Mouse (Mus musculus): Measurements from ENCODE around the gene Plcb4.
"Not testable (repeated sequence)": the region's sequence is repeated elsewhere in the genome, so short reads cannot be mapped to it uniquely, and the experiment has no call there.

Plcb4 gene

GRCm38 (mm10) chr2:135891686-135892085, 232.9 kb downstream of the Plcb4 start:
- DNase-seq (ENCODE audit: low read depth) = no peak

DNA sequence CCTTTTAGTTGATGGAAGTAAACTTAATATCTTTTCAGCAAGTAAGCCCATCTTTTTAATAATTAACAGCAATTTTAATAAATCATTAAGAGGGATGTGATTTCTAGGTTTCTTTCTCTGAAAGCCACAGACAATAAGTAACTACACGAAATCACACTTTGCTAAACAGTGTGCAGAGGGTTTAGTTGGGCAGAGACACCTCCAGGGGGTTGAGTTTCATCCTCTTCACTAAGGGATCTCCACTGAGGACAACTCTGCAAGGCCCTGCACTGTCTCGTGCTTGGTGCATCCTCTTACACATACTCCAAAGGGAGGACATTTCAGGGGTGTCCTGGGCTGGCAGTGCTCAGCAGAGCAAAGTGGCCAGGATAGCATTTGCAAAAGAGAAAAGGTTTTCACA, 235.8 kb downstream of the Plcb4 start:
- DNase-seq (ENCODE audit: low read depth) = no peak

DNA sequence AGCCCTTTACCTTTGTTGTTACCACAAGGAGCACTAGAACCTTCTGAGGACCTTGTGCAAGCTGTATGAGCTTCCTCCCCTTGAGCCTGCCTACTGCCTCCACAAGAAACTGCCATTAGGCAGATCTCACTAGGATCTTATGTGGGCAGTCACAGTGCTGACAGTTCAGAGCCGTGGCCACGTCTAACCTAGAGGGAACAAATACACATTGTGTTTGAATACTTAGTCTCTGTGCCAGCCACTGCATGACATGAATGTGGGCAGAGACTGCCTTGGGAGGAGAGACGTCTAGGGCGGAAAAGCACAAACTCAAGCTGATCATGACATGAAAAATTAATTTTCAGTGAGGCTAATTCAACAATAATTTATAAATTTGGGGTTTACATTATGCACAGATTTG, 239.2 kb downstream of the Plcb4 start:
- DNase-seq (ENCODE audit: low read depth) = no peak

DNA sequence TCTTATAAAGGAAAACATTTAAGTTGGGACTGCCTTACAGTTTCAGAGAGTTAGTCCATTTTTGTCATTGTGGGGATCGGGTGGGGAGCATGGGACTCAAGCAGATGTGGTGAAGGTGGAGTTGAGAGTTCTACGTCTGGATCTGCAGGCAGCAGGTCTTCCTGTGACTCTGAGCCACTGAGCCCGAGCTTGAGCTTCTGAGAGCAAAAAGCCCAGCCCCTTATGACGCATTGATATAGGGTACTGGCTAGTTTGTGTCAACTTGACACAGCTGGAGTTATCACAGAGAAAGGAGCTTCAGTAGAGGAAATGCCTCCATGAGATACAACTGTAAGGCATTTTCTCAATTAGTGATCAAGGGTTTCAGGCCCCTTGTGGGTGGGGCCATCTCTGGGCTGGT, 241.1 kb downstream of the Plcb4 start:
- DNase-seq (ENCODE audit: low read depth) = not testable (repeated sequence)

- DNase-seq (ENCODE audit: low read depth) = no peak
Observed at GRCm38 (mm10) chr2:135901015-135901414, 242.2 kb downstream of the Plcb4 start.

GRCm38 (mm10) chr2:135904262-135904661, 245.5 kb downstream of the Plcb4 start:
- DNase-seq (ENCODE audit: low read depth) = no peak

- no peak for DNase-seq (ENCODE audit: low read depth)
Observed at GRCm38 (mm10) chr2:135904791-135905190, 246.0 kb downstream of the Plcb4 start.

DNA sequence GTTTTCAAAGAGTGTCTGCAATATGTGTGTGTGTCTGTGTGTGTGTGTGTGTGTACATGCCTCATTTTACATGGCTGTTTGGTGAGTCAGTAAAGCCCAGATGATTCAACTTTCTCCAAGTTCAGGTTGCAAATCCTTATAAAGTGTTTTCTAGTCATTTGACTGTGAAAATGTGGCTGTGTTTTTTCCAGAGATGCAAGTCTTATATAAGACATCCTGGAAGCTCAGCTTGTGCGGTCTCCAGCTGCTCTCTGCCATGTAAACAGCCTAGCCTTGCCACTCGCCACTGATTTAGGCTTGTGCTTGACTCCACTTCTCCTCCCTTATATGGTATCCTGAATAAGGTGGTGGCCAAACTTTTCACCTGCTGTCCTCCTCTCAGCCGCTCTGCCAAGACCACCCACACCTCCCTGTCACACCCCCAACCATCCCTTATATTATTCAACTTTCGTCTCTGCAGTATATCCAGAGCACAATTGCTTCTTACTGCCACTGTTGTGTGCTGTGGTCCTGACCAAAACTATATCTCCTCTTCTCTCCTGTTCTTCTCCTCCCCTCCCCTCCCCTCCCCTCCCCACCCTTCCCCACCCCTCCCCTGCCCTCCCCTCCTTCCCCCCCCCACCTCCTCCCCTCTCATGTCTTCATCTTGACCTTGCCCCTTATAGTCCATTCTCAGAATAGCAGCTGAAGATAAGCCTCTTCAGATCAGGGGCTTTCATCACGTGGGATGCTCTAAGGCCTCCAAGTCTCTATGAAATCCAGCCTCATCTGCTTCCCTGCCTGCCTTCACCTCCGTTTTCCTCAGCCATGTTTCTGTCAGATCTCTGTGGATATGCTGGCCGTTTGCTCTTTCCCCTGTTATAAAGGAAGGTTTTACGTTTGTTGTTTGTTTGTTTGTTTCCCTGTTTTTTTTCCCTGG, 255.8 kb downstream of the Plcb4 start:
- DNase-seq (ENCODE audit: low read depth) = no peak

DNA sequence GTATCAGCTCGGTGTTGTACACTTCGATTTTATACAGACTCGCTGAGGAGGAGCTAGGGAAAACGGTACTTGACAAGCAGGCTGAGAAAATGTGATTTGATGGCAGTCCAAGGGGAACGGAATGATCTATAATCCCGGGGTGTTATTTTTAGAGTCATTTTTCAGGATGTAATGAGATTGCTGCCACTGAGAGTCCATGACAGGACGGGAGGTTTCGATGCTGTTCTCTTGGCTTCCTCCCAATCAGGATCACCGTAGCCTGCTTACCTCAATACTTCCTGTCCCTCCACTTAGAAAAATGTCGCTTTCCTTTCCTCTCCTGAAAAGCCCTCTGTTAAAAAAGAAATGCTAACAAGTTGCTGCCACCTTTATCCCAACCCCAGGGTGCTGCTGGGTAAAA, 257.1 kb downstream of the Plcb4 start:
- no peak for DNase-seq (ENCODE audit: low read depth)

DNA sequence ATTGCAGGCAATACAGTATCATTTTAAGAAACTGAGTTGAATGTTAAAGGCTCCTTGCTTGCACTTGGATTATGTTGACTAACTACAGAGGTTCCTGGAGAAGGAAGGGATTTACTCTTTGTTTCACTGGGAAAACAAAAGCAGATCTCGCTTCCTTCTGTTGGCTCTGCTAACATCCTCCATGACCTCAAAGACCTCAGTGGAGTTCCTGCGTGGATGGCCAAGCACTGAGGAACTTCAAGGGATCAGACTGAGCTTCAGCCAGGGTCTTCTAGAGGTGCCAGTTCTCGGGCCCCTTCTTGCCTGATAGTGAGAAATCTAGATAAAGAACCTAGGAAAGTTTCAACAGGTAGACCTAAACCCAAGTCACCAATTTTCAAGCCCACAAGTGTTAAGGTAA, 258.2 kb downstream of the Plcb4 start:
- no peak for DNase-seq (ENCODE audit: low read depth)

GRCm38 (mm10) chr2:135918116-135918515, 259.3 kb downstream of the Plcb4 start:
- no peak for DNase-seq (ENCODE audit: low read depth)

DNA sequence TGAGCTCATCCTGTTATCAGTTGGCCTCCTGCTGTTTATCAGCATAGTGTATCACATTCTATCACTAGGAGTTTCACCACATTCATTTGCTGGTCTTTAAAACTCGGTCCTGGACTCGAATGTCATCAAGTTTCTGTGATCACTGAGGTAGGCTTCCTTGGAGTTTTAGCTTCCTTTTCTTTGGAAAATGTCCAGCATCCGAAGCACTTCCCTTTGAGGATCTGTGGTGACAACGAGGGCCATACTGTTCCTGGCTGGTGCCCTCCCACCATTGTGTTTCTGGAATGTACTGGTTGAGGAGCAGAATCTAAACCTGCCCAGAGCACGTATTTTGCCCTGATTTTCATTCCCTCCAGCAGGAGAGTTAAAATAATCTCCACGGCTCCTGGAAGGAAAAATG, 260.8 kb downstream of the Plcb4 start:
- no peak for DNase-seq (ENCODE audit: low read depth)

DNA sequence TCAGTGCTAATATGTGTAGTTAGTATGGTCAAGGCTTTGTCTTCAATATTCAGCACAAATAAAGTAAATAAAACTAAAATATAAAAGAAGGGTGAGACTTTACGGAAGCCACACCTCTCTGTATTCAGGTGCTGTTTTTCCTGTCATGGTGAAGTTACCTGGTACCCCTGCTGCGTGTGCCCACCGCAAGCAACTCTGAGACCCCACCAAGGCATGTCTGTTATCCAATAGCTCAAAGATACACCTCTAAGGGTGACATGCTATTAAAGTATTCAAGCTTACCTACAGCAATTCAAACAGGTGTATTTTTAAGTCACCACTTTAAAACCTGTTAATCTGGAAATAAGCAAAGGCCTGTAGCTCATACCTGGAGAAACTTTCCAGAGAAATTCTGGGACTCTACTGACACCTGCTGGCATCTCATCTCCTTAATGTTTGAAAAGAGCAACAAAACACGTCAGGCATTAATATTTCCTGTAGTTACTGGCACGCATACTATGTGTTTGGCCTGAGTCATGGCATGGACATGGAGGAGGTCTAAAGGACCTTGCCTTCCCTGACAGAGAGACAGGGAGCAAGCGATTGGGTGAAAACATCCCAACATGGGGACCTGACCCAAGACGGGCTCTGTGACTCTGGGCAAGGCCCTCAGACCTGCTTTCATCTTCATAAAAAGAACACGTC, 268.0 kb downstream of the Plcb4 start:
- no peak for DNase-seq (ENCODE audit: low read depth)

- no peak for DNase-seq (ENCODE audit: low read depth)
Observed at GRCm38 (mm10) chr2:135929021-135929720, 270.4 kb downstream of the Plcb4 start.

DNA sequence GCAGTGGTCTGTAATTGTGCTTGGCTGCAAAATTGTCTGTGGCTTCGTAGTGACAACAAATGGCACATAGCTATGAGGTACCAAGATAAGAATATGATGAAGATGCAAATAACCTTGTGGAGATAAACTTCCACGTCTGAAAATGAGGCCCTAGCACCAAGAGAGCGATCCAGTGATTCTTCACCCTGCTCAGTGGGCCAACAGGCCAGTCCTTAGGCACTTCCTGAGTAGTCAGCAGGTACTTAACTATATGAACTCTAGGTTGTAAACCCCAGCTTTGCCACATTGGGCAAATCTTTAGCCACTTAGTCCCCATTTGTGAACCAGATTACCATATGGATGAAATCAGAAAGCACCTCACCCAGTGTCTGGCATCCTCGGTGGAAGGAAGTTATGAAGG, 271.9 kb downstream of the Plcb4 start:
- DNase-seq (ENCODE audit: low read depth) = no peak

DNA sequence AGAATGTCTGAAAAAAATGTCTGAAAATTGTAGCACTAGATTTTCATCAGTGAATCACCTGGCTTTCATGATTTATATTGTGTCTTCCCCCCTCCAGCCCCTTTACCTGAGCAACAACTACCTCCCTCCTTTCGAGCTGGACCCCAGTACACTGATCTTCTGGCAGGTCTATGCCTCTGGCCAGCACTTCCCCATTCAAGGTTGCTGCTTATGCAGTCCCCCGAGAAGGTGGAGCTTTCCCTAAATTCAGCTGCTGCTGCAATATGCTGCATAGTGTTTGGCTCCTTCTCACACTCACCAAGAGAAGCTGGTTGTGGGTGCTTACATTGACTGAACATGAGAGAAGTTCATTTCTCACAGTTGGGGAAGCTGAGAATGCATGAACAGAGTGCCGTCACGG, 273.8 kb downstream of the Plcb4 start:
- no peak for DNase-seq (ENCODE audit: low read depth)

GRCm38 (mm10) chr2:135936376-135936775, 277.6 kb downstream of the Plcb4 start:
- DNase-seq (ENCODE audit: low read depth) = no peak

DNA sequence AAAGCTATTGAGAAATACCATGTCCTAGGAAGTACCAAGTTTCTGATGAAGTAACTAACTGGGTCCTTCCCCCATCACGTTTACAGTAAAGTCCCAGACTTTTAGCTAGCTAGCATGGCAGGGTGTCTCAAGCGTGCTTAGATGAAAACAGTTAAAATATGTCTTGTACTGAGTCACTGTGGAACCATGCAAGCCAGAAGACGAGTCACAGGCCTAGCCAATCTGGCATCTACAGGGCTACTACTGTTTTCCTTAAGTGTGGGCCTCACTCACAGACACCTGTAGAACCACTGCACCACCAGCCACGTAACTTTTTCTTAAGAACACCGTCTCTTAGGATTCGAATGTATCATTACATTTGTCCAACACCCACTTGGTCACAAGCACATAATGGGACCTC, 278.8 kb downstream of the Plcb4 start:
- no peak for DNase-seq (ENCODE audit: low read depth)

DNA sequence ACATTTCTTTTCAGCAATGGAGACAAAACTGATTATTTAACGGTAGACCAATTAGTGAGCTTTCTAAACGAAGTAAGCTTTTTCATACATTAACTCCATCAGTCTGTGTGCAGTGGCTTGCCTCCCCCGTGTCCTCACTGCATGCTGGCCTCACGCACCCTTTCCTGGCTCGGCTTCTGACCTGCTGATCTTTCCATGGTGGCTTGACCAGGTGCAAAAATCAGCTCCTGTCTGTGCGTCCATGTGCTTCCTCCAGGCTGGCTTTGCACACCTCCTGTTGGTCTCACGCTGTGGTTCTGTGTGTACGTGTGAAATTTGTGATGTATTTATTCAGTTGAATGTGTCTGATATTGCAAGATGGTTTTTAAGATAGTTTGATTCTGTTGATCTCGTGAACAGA, 281.1 kb downstream of the Plcb4 start:
- DNase-seq (ENCODE audit: low read depth) = no peak

GRCm38 (mm10) chr2:135947839-135948238, 289.0 kb downstream of the Plcb4 start:
- no peak for DNase-seq (ENCODE audit: low read depth)

DNA sequence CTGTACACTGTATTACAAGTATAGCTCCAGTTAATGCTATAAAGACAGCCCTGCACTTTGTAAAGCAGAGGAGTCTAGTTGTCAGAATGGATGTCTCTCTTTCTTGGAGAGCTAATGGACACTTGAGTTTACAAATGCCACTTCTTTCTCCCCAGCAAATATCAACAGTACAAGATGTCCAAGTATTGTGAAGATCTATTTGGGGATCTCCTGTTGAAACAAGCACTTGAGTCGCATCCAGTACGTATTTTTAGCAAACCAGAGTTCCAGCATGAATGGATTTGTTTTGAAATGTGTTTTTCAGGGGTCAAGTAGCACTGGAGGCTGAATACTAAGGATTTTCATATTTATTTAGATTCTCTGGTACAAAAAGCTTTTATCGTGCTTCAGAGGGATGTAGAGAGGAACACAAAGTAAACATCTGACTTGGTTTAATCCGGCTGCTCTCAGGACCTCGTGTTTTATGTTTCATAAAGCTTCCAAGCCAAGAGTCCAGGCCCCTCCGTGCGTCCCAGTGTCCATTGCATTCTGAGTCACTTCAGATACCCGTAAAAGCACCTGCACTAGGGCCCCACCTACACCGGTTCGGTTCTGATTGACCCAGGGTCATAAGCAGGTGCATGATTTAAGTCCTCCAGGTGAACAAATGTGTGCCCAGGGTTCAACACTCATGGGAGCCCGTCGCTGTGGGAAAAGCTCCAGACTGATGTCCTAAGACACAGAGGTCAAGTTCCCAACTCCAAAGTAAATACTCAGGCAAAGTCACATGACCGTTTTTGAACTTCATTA, 296.1 kb downstream of the Plcb4 start:
- DNase-seq (ENCODE audit: low read depth) = no peak

DNA sequence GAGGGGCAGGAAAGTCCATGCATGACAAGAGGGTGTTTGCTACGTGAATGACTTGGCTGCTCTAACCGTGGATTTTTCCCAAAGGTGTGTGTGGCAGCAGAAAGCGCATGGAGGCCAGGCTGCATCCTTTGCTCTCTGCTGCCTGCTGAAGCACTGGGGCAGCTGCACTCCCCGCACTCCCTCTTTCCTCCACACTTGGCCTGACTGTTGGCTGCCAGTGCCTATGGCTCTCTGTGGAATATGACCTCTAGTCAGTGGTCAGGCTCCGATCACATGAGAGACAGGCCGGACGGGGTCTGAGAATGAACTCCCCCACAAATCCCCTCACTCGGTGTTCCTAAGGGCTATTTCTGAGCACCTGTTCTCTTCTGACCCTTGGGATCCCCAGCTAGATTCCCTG, 297.0 kb downstream of the Plcb4 start:
- DNase-seq (ENCODE audit: low read depth) = no peak
